Mouse (Mus musculus): ENCODE measurements around the gene Rab3gap2. TPM values are rescaled to one million over a fixed set of nuclear protein-coding genes. Genes with fewer than 3 reads are reported as not detected.

The Rab3gap2 gene
- polyA plus RNA-seq, 1 experiment from 2014 or later, result 25.8 TPM

MicroRNAs within 50 kb of the gene (microRNA counts, 519-probe panel; counts per million panel counts)
- microRNA mmu-miR-194 (2,275 counts per million, percentile 29 among the panel's probes with 10 or more counts), microRNA mmu-miR-664 (not detected)

Small RNA genes lying within 50 kb of the gene (microRNA-seq; reads per million reads assigned to microRNA genes)
- gene Mir194-1 (0.65 reads per million), gene Mir215 (3.1 reads per million, percentile 13 among the genes with 10 or more reads in this experiment), gene Mir664 (22.2 reads per million, percentile 35 among the genes with 10 or more reads in this experiment)

Other genes starting within 250 kb of the Rab3gap2 start
- 15.3 and 15.9 TPM in 2 replicates for gene Mark1, start 204.5 kb upstream of the Rab3gap2 start, polyA plus RNA-seq (2015; fragmentation: Nextera tagmentation; extraction: Ambion mirVana)
- gene Iars2, start 125.3 kb downstream of the Rab3gap2 start, polyA plus RNA-seq (2015; fragmentation: Nextera tagmentation; extraction: Ambion mirVana), result 18.8 and 19.6 TPM in 2 replicates
- gene Bpnt1, start 128.0 kb downstream of the Rab3gap2 start, polyA plus RNA-seq (2015; fragmentation: Nextera tagmentation; extraction: Ambion mirVana), result 57.2 and 60.1 TPM in 2 replicates
- 122 and 136 TPM in 2 replicates for gene Eprs, start 158.9 kb downstream of the Rab3gap2 start, polyA plus RNA-seq (2015; fragmentation: Nextera tagmentation; extraction: Ambion mirVana)